Mouse (Mus musculus): ENCODE data around the gene Tex14.
A peak's percentile ranks its signal among the peaks of the same experiment; 100 is the strongest.

- peak; percentile 82 for TF ChIP-seq CTCF (conservative IDR thresholded peaks at IDR 0.05; ENCODE audit: low read length)
- TF ChIP-seq POU5F1 (IDR thresholded peaks at IDR 0.05; ENCODE audit: borderline replicate concordance, low read length) = no peak
- TF ChIP-seq NANOG (IDR thresholded peaks at IDR 0.05; ENCODE audit: borderline replicate concordance, low read length) = no peak
Measured at GRCm38 (mm10) chr11:87527990-87528389, 123.1 kb downstream of the Tex14 start.

All from E14TG2a.4 (cell line).